Mouse (Mus musculus) lung, embryonic 14.5 days (tissue): ENCODE results near the gene Tnfrsf22. TPM values are rescaled to one million over a fixed set of nuclear protein-coding genes. Genes with fewer than 3 reads are reported as not detected.

ENCODE experiments used
- ATAC-seq: fragments of 200-750 bp; cut with Nextera tagmentation; 2 replicates; pipeline ENCODE4 v1.8.0; 2017; ENCODE audit warnings: mild to moderate bottlenecking, moderate TSS enrichment, moderate library complexity; ENCODE audit not compliant: insufficient read depth
- DNase-seq: peaks from one replicate; pipeline ENCODE4 v3.0.0-alpha.2; 2015
- H3K27ac ChIP-seq: fragments of 300-500 bp; sonication (generic); 2 replicates; pipeline ENCODE4 v1.5.1; 2014; ENCODE audit warnings: low read depth, mild to moderate bottlenecking, moderate library complexity
- H3K27me3 ChIP-seq: fragments of 300-500 bp; sonication (generic); 2 replicates; pipeline ENCODE4 v1.6.1; 2014; ENCODE audit warnings: low read length, control low read depth; ENCODE audit not compliant: insufficient read depth
- H3K36me3 ChIP-seq: fragments of 300-500 bp; sonication (generic); 2 replicates; pipeline ENCODE4 v1.6.1; 2014; ENCODE audit warnings: control low read depth; ENCODE audit not compliant: insufficient read depth
- H3K4me1 ChIP-seq: fragments of 300-500 bp; sonication (generic); 2 replicates; pipeline ENCODE4 v1.6.1; 2014; ENCODE audit warnings: antibody characterized with exemption, control low read depth; ENCODE audit not compliant: insufficient read depth
- H3K4me2 ChIP-seq: fragments of 300-500 bp; sonication (generic); 2 replicates; pipeline ENCODE4 v1.6.1; 2014; ENCODE audit warnings: mild to moderate bottlenecking
- H3K4me3 ChIP-seq: fragments of 300-500 bp; sonication (generic); 2 replicates; pipeline ENCODE4 v1.5.1; 2014; ENCODE audit warnings: low read depth, low read length
- H3K9ac ChIP-seq: fragments of 300-500 bp; sonication (generic); 2 replicates; pipeline ENCODE4 v1.6.1; 2014
- H3K9me3 ChIP-seq: fragments of 300-500 bp; sonication (generic); 2 replicates; pipeline ENCODE4 v1.6.1; 2016; ENCODE audit warnings: low read depth, low read length, control low read depth
- CTCF ChIP-seq: IDR thresholded peaks from 2 replicates; pipeline ENCODE4 v1.5.1; 2016; ENCODE audit warnings: antibody characterized with exemption, low read depth
- WGBS: fragments of 180-500 bp; shearing (Covaris S2); extraction: QIAGEN DNeasy Blood & Tissue Kit; methylation state at CpG from one replicate; pipeline ENCODE4 v1.1.7; 2014; 5-methylcytosine and 5-hydroxymethylcytosine counted together
- polyA plus RNA-seq: library from polyadenylated mRNA; unstranded; fragments of >200 nt; fragmentation: Nextera tagmentation; extraction: Ambion mirVana; gene quantifications from 2 replicates; pipeline ENCODE4 v1.2.1, GENCODE M21; 2014

The Tnfrsf22 gene
- polyA plus RNA-seq, 1 experiment from 2014 or later, result 9.3 TPM

- WGBS, result 44% methylated on average over 9 of the region's 9 CpGs
- DNase-seq, result peak; percentile 44
- H3K4me2 ChIP-seq, result no peak overlapping the region
- H3K27me3 ChIP-seq, result no peaks in the 10 kb centered on the region
- no peak overlapping the region for H3K4me3 ChIP-seq
- H3K9ac ChIP-seq, result no peak overlapping the region
- no peak for TF ChIP-seq CTCF
- H3K4me1 ChIP-seq, result no peaks in the 10 kb centered on the region
- ATAC-seq, result peak; percentile 38; the same call in 1 of the 2 replicates
- peak overlapping the region; percentile 15; the same call in 1 of the 2 replicates for H3K27ac ChIP-seq
- H3K9me3 ChIP-seq, result no peaks in the 10 kb centered on the region
- no peaks in the 10 kb centered on the region for H3K36me3 ChIP-seq
Observed at GRCm38 (mm10) chr7:143614404-143615135, 34.9 kb downstream of the Tnfrsf22 start.

- WGBS, result 48% methylated on average over 3 of the region's 3 CpGs
- DNase-seq, result no peak
- H3K36me3 ChIP-seq, result no peaks in the 10 kb centered on the region
- ATAC-seq, result no peak
- no peaks in the 10 kb centered on the region for H3K9me3 ChIP-seq
- no peak overlapping the region for H3K4me2 ChIP-seq
- H3K9ac ChIP-seq, result no peak overlapping the region
- H3K27ac ChIP-seq, result no peak overlapping the region
- no peaks in the 10 kb centered on the region for H3K27me3 ChIP-seq
- no peak overlapping the region for H3K4me3 ChIP-seq
- peak; percentile 42 for TF ChIP-seq CTCF
- no peaks in the 10 kb centered on the region for H3K4me1 ChIP-seq
Observed at GRCm38 (mm10) chr7:143612215-143612614, 37.2 kb downstream of the Tnfrsf22 start.

- TF ChIP-seq CTCF, result no peak
- WGBS, result 72% methylated on average over 3 of the region's 3 CpGs
Observed at GRCm38 (mm10) chr7:143605321-143605720, 44.1 kb downstream of the Tnfrsf22 start.

GRCm38 (mm10) chr7:143604889-143605288 lies 44.6 kb downstream of the Tnfrsf22 start:
- DNase-seq (no peak), ATAC-seq (no peak)
- Histone ChIP-seq H3K9me3 (peaks cover 3% of the 10 kb centered on the region; the same call in 1 of the 2 replicates), H3K4me1 (no peaks in the 10 kb centered on the region), H3K4me3 (no peak overlapping the region), H3K36me3 (no peaks in the 10 kb centered on the region), H3K4me2 (no peak overlapping the region), H3K9ac (no peak overlapping the region), H3K27me3 (no peaks in the 10 kb centered on the region), H3K27ac (no peak overlapping the region)
- TF ChIP-seq CTCF, result no peak
- 41% methylated on average over 2 of the region's 2 CpGs for WGBS

More at GRCm38 (mm10) chr7:143605321-143605720, 44.1 kb downstream of the Tnfrsf22 start:
- Histone ChIP-seq H3K4me1 (no peaks in the 10 kb centered on the region), H3K27ac (no peak overlapping the region), H3K4me3 (no peak overlapping the region), H3K36me3 (no peaks in the 10 kb centered on the region), H3K27me3 (no peaks in the 10 kb centered on the region), H3K9me3 (peaks cover 3% of the 10 kb centered on the region; the same call in 1 of the 2 replicates), H3K4me2 (no peak overlapping the region), H3K9ac (no peak overlapping the region)
- DNase-seq (no peak), ATAC-seq (no peak)

- peak; percentile 28; the same call in 1 of the 2 replicates for TF ChIP-seq CTCF
- H3K4me2 ChIP-seq, result no peak overlapping the region
- no peak overlapping the region for H3K27ac ChIP-seq
- H3K9me3 ChIP-seq, result peaks cover 3% of the 10 kb centered on the region; the same call in 1 of the 2 replicates
- ATAC-seq (no peak), DNase-seq (peak; percentile 17)
- H3K36me3 ChIP-seq, result peaks cover 4% of the 10 kb centered on the region; the same call in 1 of the 2 replicates
- 74% methylated on average over 2 of the region's 2 CpGs for WGBS
- no peaks in the 10 kb centered on the region for H3K27me3 ChIP-seq
- H3K9ac ChIP-seq, result no peak overlapping the region
- no peak overlapping the region for H3K4me3 ChIP-seq
- H3K4me1 ChIP-seq, result peaks cover 8% of the 10 kb centered on the region
Observed at GRCm38 (mm10) chr7:143601705-143602104, 47.8 kb downstream of the Tnfrsf22 start.

- ATAC-seq (no peak), DNase-seq (no peak)
- peak overlapping the region; percentile 95 for H3K4me2 ChIP-seq
- peaks cover 8% of the 10 kb centered on the region for H3K4me1 ChIP-seq
- H3K4me3 ChIP-seq, result peak overlapping the region; percentile 93
- peaks cover 12% of the 10 kb centered on the region for H3K36me3 ChIP-seq
- no peaks in the 10 kb centered on the region for H3K9me3 ChIP-seq
- no peak overlapping the region for H3K9ac ChIP-seq
- no peak overlapping the region for H3K27ac ChIP-seq
- H3K27me3 ChIP-seq, result no peaks in the 10 kb centered on the region
- TF ChIP-seq CTCF, result no peak
- WGBS, result 6% methylated on average over 15 of the region's 15 CpGs
Observed at GRCm38 (mm10) chr7:143600231-143600740, 49.2 kb downstream of the Tnfrsf22 start.
